Mouse (Mus musculus): ENCODE data around the gene Fcgrt.

The Fcgrt gene

GRCm38 (mm10) chr7:45060632-45061122 is 43.0 kb downstream of the Fcgrt start:
- DNase-seq (ENCODE audit: extremely low read depth, insufficient read length, low spot score) = no peak

- no peak for DNase-seq (ENCODE audit: extremely low read depth, insufficient read length, low spot score)
Measured at GRCm38 (mm10) chr7:45058607-45059571, 44.8 kb downstream of the Fcgrt start.

GRCm38 (mm10) chr7:45056972-45057348 is 46.7 kb downstream of the Fcgrt start:
- DNase-seq (ENCODE audit: extremely low read depth, insufficient read length, low spot score) = no peak

GRCm38 (mm10) chr7:45056329-45056971 is 47.2 kb downstream of the Fcgrt start:
- DNase-seq (ENCODE audit: extremely low read depth, insufficient read length, low spot score) = no peak

GRCm38 (mm10) chr7:45053931-45054510 is 49.6 kb downstream of the Fcgrt start:
- DNase-seq (ENCODE audit: extremely low read depth, insufficient read length, low spot score) = peak; percentile 97

GRCm38 (mm10) chr7:45053117-45053930 is 50.3 kb downstream of the Fcgrt start:
- DNase-seq (ENCODE audit: extremely low read depth, insufficient read length, low spot score) = peak; percentile 81

- DNase-seq (ENCODE audit: extremely low read depth, insufficient read length, low spot score) = no peak
Measured at GRCm38 (mm10) chr7:45052862-45053116, 50.9 kb downstream of the Fcgrt start, which contains the start of gene Prr12. Prr12 (minus strand) TSS chr7:45052881.

GRCm38 (mm10) chr7:45052181-45052861 is 51.3 kb downstream of the Fcgrt start:
- DNase-seq (ENCODE audit: extremely low read depth, insufficient read length, low spot score) = peak; percentile 67

GRCm38 (mm10) chr7:45051601-45051974 is 52.1 kb downstream of the Fcgrt start:
- no peak for DNase-seq (ENCODE audit: extremely low read depth, insufficient read length, low spot score)

GRCm38 (mm10) chr7:45050945-45051600 is 52.6 kb downstream of the Fcgrt start:
- no peak for DNase-seq (ENCODE audit: extremely low read depth, insufficient read length, low spot score)

GRCm38 (mm10) chr7:45048923-45049657 is 54.6 kb downstream of the Fcgrt start:
- DNase-seq (ENCODE audit: extremely low read depth, insufficient read length, low spot score) = no peak

GRCm38 (mm10) chr7:45048001-45048890 is 55.4 kb downstream of the Fcgrt start:
- DNase-seq (ENCODE audit: extremely low read depth, insufficient read length, low spot score) = no peak

- DNase-seq (ENCODE audit: extremely low read depth, insufficient read length, low spot score) = no peak
Measured at GRCm38 (mm10) chr7:45047491-45047890, 56.2 kb downstream of the Fcgrt start.

- DNase-seq (ENCODE audit: extremely low read depth, insufficient read length, low spot score) = no peak
Measured at GRCm38 (mm10) chr7:45046853-45047350, 56.7 kb downstream of the Fcgrt start.

- no peak for DNase-seq (ENCODE audit: extremely low read depth, insufficient read length, low spot score)
Measured at GRCm38 (mm10) chr7:45045741-45046140, 57.9 kb downstream of the Fcgrt start.

- no peak for DNase-seq (ENCODE audit: extremely low read depth, insufficient read length, low spot score)
Measured at GRCm38 (mm10) chr7:45043307-45043706, 60.3 kb downstream of the Fcgrt start.
